ENCODE assay signal across 27 mouse cellular contexts in genomic region chr16:11725901-11726300, GRCm38 (mm10).
"Had no signal": no experiment of that assay in that cellular context is flagged by ENCODE, and none has a peak within 500 bp of the region (broad histone marks: within the 10 kb centered on the region; RNA-seq: fewer than 3 reads in every experiment).

No protein-coding gene starts in this region.

- H3K4me2 ChIP-seq: limb, embryonic 12.5 days; limb, embryonic 13.5 days; limb, embryonic 15.5 days; liver, embryonic 11.5 days; liver, embryonic 12.5 days; liver, embryonic 13.5 days; liver, embryonic 15.5 days; lung, embryonic 14.5 days; lung, embryonic 15.5 days; midbrain, embryonic 12.5 days; midbrain, embryonic 13.5 days; neural tube, embryonic 12.5 days had no signal

- H3K4me3 ChIP-seq: left cerebral cortex, adult 2 months; limb, embryonic 10.5 days; limb, embryonic 12.5 days; limb, embryonic 13.5 days; limb, embryonic 15.5 days; liver, embryonic 12.5 days; liver, embryonic 13.5 days; liver, embryonic 15.5 days; lung, embryonic 15.5 days; megakaryocyte, embryonic 14.5 days; midbrain, embryonic 10.5 days; midbrain, embryonic 12.5 days; midbrain, embryonic 13.5 days; myocyte; neural tube, embryonic 12.5 days had no signal

- H3K36me3 ChIP-seq: limb, embryonic 10.5 days; limb, embryonic 12.5 days; limb, embryonic 13.5 days; limb, embryonic 15.5 days; liver, embryonic 12.5 days; liver, embryonic 13.5 days; liver, embryonic 15.5 days; lung, embryonic 15.5 days; midbrain, embryonic 10.5 days; midbrain, embryonic 12.5 days; midbrain, embryonic 13.5 days; neural tube, embryonic 12.5 days had no signal

- H3K27ac ChIP-seq: left cerebral cortex, adult 2 months; limb, embryonic 10.5 days; limb, embryonic 12.5 days; limb, embryonic 13.5 days; limb, embryonic 15.5 days; liver, embryonic 12.5 days; liver, embryonic 13.5 days; liver, embryonic 14.5 days; liver, embryonic 15.5 days; lung, embryonic 15.5 days; macrophage; midbrain, embryonic 10.5 days; midbrain, embryonic 12.5 days; midbrain, embryonic 13.5 days; neural tube, embryonic 12.5 days had no signal

- ATAC-seq: liver, embryonic 12.5 days; liver, postnatal 0 days; lung, postnatal 0 days; midbrain, embryonic 13.5 days had no signal

- H3K9me3 ChIP-seq: limb, embryonic 10.5 days; limb, embryonic 12.5 days; limb, embryonic 13.5 days; limb, embryonic 15.5 days; liver, embryonic 12.5 days; liver, embryonic 13.5 days; liver, embryonic 15.5 days; lung, embryonic 15.5 days; midbrain, embryonic 10.5 days; midbrain, embryonic 12.5 days; midbrain, embryonic 13.5 days; neural tube, embryonic 12.5 days had no signal

- DNase-seq: liver; liver, embryonic 13.5 days; liver, postnatal 0 days; lung, adult 18-20 months; lung, adult 2 months; lung, embryonic 14.5 days; lung, postnatal 10 days; lung, postnatal 14 days; lung, postnatal 36 days had no signal

- H3K4me1 ChIP-seq: limb, embryonic 10.5 days; limb, embryonic 15.5 days; liver, embryonic 12.5 days; liver, embryonic 13.5 days; liver, embryonic 15.5 days; lung, embryonic 15.5 days; midbrain, embryonic 10.5 days; midbrain, embryonic 12.5 days; midbrain, embryonic 13.5 days; neural tube, embryonic 12.5 days had no signal

- H3K27me3 ChIP-seq: limb, embryonic 12.5 days; limb, embryonic 13.5 days; limb, embryonic 15.5 days; liver, embryonic 12.5 days; liver, embryonic 13.5 days; liver, embryonic 15.5 days; lung, embryonic 15.5 days; midbrain, embryonic 12.5 days; midbrain, embryonic 13.5 days; neural tube, embryonic 12.5 days had no signal

- H3K9ac ChIP-seq: limb, embryonic 12.5 days; limb, embryonic 13.5 days; limb, embryonic 15.5 days; liver, embryonic 12.5 days; liver, embryonic 13.5 days; liver, embryonic 14.5 days; liver, embryonic 15.5 days; liver, postnatal 0 days; lung, embryonic 14.5 days; lung, embryonic 15.5 days; midbrain, embryonic 12.5 days; midbrain, embryonic 13.5 days had no signal
